Mouse (Mus musculus): ENCODE measurements around the gene Hoxd12.

The Hoxd12 gene

DNA sequence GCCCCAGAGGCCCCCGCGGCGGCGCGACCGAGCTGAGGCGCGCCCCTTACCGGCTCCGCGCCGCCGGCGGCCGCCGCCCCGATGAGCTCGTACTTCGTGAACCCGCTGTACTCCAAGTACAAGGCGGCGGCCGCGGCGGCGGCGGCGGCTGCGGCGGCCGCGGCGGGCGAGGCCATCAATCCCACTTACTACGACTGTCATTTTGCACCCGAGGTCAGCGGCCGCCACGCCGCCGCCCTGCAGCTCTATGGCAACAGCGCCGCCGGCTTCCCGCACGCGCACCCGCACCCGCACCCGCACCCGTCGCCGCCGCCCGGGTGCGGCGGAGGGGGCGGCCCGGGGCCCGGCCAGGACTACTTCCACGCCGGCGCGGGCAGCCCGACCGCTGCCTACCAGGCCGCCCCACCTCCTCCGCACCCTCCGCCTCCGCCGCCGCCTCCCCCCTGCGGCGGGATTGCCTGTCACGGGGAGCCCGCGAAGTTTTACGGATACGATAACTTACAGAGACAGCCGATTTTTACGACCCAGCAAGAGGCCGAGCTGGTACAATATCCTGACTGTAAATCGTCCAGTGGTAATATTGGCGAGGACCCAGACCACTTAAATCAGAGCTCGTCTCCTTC is 30.8 kb downstream of the Hoxd12 start:
- in situ Hi-C loops (cut with MboI, MseI), result no loop called here

DNA sequence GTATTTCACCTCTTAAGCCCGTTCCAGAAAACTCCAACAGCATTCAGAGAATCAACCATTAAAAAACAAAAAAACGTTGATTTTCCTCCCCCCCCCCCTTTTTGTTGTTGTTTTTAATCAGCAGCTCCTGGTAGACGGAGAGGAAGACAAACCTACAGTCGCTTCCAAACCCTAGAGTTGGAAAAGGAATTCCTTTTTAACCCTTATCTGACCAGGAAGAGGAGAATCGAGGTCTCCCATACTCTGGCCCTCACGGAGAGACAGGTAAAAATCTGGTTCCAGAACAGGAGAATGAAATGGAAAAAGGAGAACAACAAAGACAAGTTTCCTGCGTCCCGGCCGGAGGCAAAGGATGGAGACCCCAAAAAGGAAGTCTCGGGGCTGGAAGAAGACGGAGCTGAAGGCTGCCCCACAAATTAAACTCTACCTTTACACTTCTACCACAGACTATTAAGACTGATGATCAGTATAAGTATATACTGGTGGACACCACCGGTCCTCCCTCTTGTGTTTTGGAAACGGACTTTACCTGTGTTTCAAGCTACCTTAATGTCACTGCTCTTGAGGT is 31.7 kb downstream of the Hoxd12 start:
- in situ Hi-C loops (cut with MboI, MseI), result no loop called here

DNA sequence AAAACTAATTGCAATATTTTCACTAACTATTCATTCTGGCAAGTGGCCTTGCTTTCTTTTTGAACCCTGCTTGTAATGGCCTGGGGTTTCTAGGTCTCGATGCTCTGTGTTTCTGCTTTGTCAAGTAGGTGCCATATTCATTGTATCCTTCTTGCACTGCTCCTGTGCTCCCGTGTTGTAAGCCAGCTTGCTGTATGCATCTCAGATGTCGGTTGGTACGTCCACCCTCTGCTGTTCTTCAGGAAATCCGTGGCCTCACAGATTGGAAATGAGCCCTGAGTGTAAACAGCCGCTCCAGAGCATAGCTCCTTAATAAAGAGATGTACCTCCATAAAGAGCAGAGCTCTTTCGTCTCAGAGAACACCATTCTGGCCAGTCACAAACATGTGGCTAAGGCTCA is 32.8 kb downstream of the Hoxd12 start:
- in situ Hi-C loops (cut with MboI, MseI), result no loop called here

DNA sequence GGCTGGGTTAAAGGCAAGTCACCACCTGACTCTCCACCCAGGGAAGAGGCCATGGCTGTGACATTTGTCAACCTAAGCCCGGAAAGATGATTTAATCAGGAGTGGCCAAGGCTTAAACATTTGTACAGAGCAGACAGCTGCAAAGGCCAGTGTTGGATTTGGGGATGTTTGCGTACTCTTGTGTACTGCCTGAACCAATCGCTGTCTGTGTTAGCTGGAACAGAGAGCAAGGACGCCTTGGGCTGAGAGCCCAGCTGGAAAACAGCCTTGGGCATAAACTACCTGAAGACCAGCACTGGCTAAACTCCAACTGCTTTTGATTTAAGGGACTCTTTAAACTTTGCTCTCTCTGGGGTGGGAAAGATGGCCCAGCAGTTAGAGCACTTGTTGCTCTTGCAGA is 33.9 kb downstream of the Hoxd12 start:
- in situ Hi-C loops (cut with MboI, MseI), result no loop called here

GRCm38 (mm10) chr2:74709465-74710419 is 34.9 kb downstream of the Hoxd12 start:
- in situ Hi-C loops (cut with MboI, MseI), result loop anchor here (10.0 kb wide), 1 partner anchor 115 kb away; the partner anchor contains the start of gene Mtx2

DNA sequence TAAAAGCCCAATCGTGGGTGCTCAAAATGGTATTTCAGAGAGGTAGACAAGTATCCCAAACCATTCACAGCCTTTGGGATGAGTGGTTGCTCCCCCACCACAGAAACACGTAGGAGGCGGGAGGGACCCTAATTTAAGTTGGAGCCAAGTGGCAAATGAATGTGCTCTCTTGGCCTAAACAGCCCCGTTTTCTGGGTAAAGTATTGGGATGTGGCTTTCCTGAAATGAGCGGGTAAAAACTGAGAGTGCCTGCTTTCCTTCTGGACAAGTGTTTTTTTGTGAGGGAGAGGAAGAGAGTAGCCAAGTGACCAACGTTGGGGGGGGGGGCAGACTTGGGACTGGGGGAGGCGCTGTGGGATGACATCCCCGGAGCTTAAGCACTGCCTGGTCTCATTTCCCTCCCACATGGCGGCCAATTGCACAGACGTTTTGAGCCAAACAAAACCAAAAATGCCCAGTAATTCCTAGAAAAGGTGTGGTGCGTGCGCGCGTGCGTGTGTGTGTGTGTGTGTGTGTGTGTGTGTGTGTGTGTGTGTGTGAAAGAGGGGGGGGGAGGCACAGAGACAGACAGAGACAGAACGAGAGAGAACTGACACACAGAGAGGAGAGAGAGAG is 36.2 kb downstream of the Hoxd12 start:
- in situ Hi-C loops (cut with MboI, MseI), result loop anchor here (10.0 kb wide), 1 partner anchor 114 kb away; the partner anchor contains the start of gene Mtx2

- in situ Hi-C loops (cut with MboI, MseI), result loop anchor here (10.0 kb wide), 1 partner anchor 113 kb away; the partner anchor contains the start of gene Mtx2
Observed at GRCm38 (mm10) chr2:74711721-74712621, 37.2 kb downstream of the Hoxd12 start, which contains the start of the genes Hoxd3 and Hoxd4. Gene Hoxd3, plus strand, starts transcription at chr2:74711927. Gene Hoxd4, plus strand, starts transcription at chr2:74711929.

DNA sequence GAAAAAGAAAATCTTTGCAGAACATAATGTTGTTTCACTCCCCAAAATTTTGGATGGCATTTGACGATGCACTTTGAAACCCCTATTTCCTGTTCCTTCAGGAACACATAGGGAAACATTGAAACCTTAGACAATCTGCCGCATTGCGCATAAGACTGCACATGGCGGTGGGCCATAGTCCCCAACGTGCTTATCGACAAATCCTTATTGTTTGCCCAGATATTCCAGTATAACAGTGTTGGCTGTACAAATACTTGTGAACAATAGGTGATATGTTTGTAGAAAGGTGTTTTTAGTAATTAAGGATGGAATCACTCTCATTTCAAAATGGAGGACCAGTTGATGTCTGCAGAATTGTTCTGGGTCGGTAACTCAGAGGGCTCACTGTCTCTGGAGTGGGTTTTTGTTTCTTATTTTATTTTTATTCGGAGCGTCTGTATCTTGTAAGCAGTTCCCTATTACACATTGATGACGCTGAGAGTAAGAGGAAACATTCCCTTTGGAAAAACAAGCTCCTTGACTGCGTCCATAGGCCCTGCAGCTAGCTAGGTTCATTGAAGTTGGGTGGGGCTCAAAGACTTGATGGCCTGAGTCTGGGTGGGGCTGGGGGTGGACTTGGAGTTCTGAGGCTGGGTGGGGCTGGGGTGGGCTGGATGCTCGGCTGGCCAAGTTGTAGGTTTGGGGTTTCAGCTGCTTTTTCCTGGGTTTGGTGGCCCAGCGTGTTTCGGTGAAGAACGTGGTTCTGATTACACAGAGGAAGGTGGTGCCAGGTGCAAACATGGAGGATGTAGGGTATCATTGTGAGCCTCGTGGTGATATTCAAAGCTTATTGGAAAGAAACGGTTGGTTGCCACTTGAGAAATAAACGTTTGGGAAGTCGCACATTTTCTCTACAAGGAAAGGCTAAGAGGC is 38.7 kb downstream of the Hoxd12 start:
- in situ Hi-C loops (cut with MboI, MseI), result loop anchor here (10.0 kb wide), 1 partner anchor 111 kb away; the partner anchor contains the start of gene Mtx2

- in situ Hi-C loops (cut with MboI, MseI), result loop anchor here (10.0 kb wide), 1 partner anchor 111 kb away; the partner anchor contains the start of gene Mtx2
Observed at GRCm38 (mm10) chr2:74714156-74714789, 39.5 kb downstream of the Hoxd12 start.

DNA sequence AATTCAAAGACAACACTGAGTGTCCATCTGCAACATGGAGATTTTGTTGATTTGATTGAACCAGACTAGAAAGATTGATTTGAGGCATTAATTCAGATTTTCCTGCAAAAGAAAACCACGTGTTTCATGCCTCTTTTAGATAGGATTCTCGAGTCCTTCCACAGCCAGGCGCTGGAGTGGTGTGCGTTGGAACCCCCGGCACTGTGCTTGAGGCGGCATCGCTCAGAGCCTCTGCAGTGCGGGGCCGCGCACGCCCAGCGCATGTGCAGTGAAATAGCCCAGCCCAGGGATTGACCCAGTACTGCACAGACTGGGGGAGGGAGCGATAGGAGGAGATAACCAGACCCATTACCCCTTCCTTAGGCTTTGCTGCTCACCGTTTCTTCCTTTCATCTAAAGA is 40.1 kb downstream of the Hoxd12 start:
- in situ Hi-C loops (cut with MboI, MseI), result loop anchor here (5.0 to 10.0 kb wide), 3 partner anchors 110 to 427 kb away; partner anchors contain the start of gene Mtx2

DNA sequence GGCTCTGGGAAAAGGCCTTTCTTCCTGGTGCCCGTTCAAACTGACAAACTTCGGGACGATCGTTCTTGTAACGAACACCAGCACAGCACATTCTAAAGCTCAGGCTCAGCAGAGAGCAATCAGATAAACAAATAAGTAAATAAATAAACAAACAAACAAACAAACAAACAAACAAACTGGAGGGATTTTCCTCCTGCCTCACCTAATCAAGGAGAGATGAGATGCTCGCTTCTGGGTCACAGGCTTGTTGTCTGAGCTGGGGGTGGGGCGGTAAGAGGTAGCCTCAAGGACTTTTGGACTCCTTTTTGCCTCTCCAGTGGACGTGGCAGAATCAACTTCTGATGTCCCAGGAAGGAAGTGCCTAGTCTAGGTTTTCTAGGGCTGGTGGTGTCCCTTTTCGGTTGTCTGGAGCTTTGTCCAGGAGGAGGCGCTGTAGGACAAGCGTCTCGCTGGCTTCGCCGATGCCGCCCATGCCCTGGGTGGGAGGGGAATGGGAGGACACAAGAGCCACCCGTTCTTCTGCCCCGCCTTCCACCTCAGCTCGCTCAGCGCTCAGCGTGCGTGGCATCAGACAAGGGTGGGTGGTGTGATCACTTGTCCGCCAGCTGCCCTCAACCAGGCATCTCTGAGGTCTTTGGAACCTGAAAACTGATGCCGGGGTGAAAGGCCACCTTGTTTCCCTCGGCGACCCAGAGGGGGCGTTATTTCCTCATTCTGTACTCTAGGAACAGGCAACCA is 40.9 kb downstream of the Hoxd12 start:
- in situ Hi-C loops (cut with MboI, MseI), result loop anchor here (5.0 to 10.0 kb wide), 3 partner anchors 109 to 427 kb away; partner anchors contain the start of gene Mtx2

DNA sequence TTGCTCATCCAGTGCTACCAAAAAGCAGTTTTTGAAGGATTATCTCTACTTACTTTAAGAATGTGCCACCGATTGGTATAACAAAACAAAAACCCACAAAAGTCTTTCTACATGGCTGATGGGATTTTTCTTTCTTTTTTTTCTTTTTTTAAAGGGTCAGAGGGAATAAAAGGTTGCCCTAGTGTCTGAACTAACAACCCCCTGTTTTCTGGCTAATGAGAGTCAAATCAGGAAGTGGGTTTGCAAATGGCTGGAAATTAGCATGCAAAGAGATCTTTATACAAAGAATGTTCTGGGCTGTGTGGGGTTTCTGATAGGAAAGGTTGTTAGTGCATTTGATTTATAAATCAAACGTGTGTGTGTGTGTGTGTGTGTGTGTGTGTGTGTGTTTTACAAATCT is 45.6 kb downstream of the Hoxd12 start:
- in situ Hi-C loops (cut with MboI, MseI), result no loop called here

GRCm38 (mm10) chr2:74720955-74721491 is 46.2 kb downstream of the Hoxd12 start:
- in situ Hi-C loops (cut with MboI, MseI), result no loop called here

DNA sequence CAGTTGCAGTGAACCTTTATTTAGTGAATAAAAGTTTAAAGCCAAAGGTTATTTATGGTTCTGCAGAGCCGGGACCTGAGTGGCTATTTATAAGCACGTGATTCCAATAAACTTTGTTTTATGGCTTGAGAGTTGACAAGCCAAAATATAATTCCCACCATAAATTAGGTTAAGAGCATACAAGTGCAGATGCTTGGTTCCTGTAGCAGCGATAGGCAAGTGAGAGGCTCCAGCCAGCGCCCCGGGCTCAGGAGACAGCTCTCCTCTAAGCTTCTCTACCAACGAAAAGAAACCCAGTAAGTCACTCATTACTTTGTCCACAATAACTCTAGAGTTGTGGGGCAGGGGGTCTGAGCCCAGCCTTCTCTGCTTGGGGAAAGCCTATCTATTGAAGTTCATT is 47.1 kb downstream of the Hoxd12 start:
- in situ Hi-C loops (cut with MboI, MseI), result no loop called here

DNA sequence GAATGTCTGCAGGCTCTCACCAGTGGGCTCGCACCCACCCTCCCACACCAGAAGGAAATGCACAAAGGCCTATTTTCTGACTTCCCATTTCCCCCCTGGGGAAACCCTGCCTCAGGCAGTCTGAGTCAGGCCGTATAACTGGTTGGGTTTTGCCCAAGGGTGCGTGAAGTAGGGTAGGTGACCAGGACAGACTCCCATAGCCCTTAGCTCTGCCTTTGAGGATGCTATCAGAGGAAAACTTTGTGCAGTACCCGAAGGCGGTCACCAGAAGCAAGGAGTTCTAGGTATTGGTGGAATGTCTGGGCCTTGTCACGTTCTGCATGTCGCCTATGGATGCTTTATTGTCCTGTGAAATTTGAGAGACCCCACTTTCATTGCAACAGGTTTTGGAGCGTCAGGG is 48.1 kb downstream of the Hoxd12 start:
- in situ Hi-C loops (cut with MboI, MseI), result no loop called here

- in situ Hi-C loops (cut with MboI, MseI), result no loop called here
Observed at GRCm38 (mm10) chr2:74724244-74725015, 49.6 kb downstream of the Hoxd12 start.

GRCm38 (mm10) chr2:74725171-74725570 is 50.4 kb downstream of the Hoxd12 start:
- in situ Hi-C loops (cut with MboI, MseI), result no loop called here

All from regulatory T cell (primary cell).